Mouse (Mus musculus): ENCODE measurements at regions not wholly inside any gene's neighbourhood (a gene's known extent, or its start where the extent isn't known, plus 50 kb on each side); places are given as distances from the start of the nearest gene placed in this dataset.

DNA sequence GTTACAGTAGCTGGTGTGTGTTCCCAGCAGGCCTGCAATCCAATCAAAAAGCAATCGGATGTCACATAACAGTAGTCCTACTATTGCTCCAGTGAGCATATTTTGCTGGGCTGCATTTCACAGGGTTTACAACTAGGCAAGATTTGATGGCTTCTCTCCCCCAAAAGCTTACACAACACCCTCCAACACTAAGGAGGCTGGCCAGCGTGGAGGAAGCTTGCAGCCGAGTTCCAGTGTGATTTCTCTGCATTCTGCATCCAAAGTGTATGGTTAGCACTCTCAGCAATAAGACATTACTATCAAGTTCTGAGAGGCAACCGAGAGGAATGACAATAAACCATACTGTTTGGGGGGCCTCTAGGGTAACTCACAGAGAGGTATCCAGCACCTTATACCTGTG, 367.2 kb downstream of the Xylt1 start:
- TF ChIP-seq CTCF (IDR thresholded peaks at IDR 0.05; ENCODE audit: borderline replicate concordance, control insufficient read depth, extremely low read depth, insufficient read depth, low read length, poor library complexity) (no peak), POLR2A (IDR thresholded peaks at IDR 0.05; ENCODE audit: control insufficient read depth, extremely low read depth, insufficient read depth, low read length, poor library complexity) (no peak)

All from thymus, adult 2 months (tissue).